10 mouse cellular contexts compared by ENCODE assay signal in the genomic region with DNA sequence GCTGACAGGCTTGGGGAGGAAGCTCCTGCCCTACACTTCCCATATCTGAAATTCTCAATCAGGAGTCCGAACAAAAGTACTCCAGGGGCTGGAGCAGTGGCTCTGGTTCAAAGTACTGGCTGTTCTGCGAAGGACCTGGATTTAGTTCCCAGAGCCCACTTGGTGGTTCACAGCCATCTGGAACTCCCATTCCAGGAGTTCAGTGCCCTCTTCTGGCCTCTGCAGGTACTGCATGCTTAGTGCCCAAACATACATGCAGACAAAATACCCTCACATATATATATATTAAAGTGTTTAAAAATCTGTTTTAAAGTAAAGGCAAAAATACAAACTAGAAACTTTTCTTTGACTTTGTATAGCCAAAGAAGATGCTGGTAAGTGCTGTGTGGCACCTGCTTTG.
DNase-seq lines count a peak whose midpoint lies in the region; ATAC-seq and TF ChIP-seq lines count a peak whose summit lies in the region.
"Had no signal": no experiment of that assay in that cellular context is flagged by ENCODE, and none has a peak within 500 bp of the region (broad histone marks: within the 10 kb centered on the region; RNA-seq: fewer than 3 reads in every experiment).

No protein-coding gene starts in this region.

- peaks cover 25% of the 10 kb centered on the region for H3K36me3 ChIP-seq in forebrain, postnatal 0 days (ENCODE audit: insufficient read depth)
- peaks cover 51% of the 10 kb centered on the region for H3K36me3 ChIP-seq in forebrain, embryonic 12.5 days (replicated peaks)

- no peak overlapping the region for H3K4me3 ChIP-seq in forebrain, postnatal 0 days (ENCODE audit: low read depth, low read length)
- no peak overlapping the region for H3K4me3 ChIP-seq in forebrain, embryonic 12.5 days (replicated peaks)
- H3K4me3 ChIP-seq: hindbrain, embryonic 15.5 days; neural tube, embryonic 12.5 days had no signal

- no peak overlapping the region for H3K9ac ChIP-seq in forebrain, postnatal 0 days
- H3K9ac ChIP-seq in forebrain, embryonic 12.5 days: no peak overlapping the region
- H3K9ac ChIP-seq: hindbrain, embryonic 15.5 days; neural tube, embryonic 12.5 days had no signal

- no peak for ATAC-seq in forebrain, postnatal 0 days
- ATAC-seq in forebrain, embryonic 12.5 days (ENCODE audit: low FRiP score): no peak

- H3K4me2 ChIP-seq in forebrain, postnatal 0 days (ENCODE audit: low read depth): no peak overlapping the region
- H3K4me2 ChIP-seq in forebrain, embryonic 12.5 days: no peak overlapping the region
- H3K4me2 ChIP-seq: hindbrain, embryonic 15.5 days; neural tube, embryonic 12.5 days had no signal

- no peak overlapping the region for H3K27ac ChIP-seq in forebrain, postnatal 0 days (ENCODE audit: low read depth, low read length)
- no peak overlapping the region for H3K27ac ChIP-seq in forebrain, embryonic 12.5 days
- H3K27ac ChIP-seq: neural tube, embryonic 12.5 days had no signal

- no peaks in the 10 kb centered on the region for H3K9me3 ChIP-seq in forebrain, postnatal 0 days (ENCODE audit: low read length)
- no peaks in the 10 kb centered on the region for H3K9me3 ChIP-seq in forebrain, embryonic 12.5 days
- H3K9me3 ChIP-seq: hindbrain, embryonic 15.5 days; neural tube, embryonic 12.5 days had no signal

- H3K4me1 ChIP-seq in forebrain, postnatal 0 days (ENCODE audit: insufficient read depth): no peaks in the 10 kb centered on the region
- H3K4me1 ChIP-seq in forebrain, embryonic 12.5 days: peaks cover 24% of the 10 kb centered on the region

- H3K27me3 ChIP-seq in forebrain, postnatal 0 days (ENCODE audit: insufficient read depth, low read length): no peaks in the 10 kb centered on the region
- no peaks in the 10 kb centered on the region for H3K27me3 ChIP-seq in forebrain, embryonic 12.5 days
- H3K27me3 ChIP-seq: hindbrain, embryonic 15.5 days; neural tube, embryonic 12.5 days had no signal

- 95% methylated on average over 2 of the region's 2 CpGs for WGBS in forebrain, postnatal 0 days
- WGBS in forebrain, embryonic 12.5 days: 95% methylated on average over 2 of the region's 2 CpGs

- no peak for DNase-seq in forebrain, postnatal 0 days
- peak; percentile 29 for DNase-seq in spleen, adult 12 weeks (ENCODE audit: low spot score)
- no peak for DNase-seq in spleen, postnatal 36 days (ENCODE audit: low spot score in 2 of 2)
- DNase-seq in kidney, postnatal 4 days: peak; percentile 66 to 68
- peak; percentile 83 for DNase-seq in thymus, postnatal 4 days
- DNase-seq in right cerebral cortex, adult 2 months (ENCODE audit: low spot score in 2 of 2): no peak
- DNase-seq in gastrocnemius, adult 18-20 months (ENCODE audit: low spot score): no peak

- TF ChIP-seq CTCF in forebrain, postnatal 0 days (IDR thresholded peaks at IDR 0.05; ENCODE audit: low read depth): peak; percentile 56

Comparison
In these comparisons a context has a peak if more than half of its experiments do, and no peak if none do; other contexts are left out.
1. DNase-seq: peak in spleen, adult 12 weeks (single experiment), kidney, postnatal 4 days (2 of 2) and thymus, postnatal 4 days (single experiment); none in forebrain, postnatal 0 days (single experiment), spleen, postnatal 36 days (0 of 2), right cerebral cortex, adult 2 months (0 of 2) and gastrocnemius, adult 18-20 months (single experiment).